Mouse (Mus musculus) neural tube, embryonic 15.5 days (tissue): ENCODE data around the gene 1700109H08Rik. TPM values are rescaled to one million over a fixed set of nuclear protein-coding genes. Genes with fewer than 3 reads are reported as not detected.
A peak's percentile ranks its signal among the peaks of the same experiment; 100 is the strongest.

ENCODE experiments used
- ATAC-seq: fragments of 200-750 bp; cut with Nextera tagmentation; 2 replicates; pipeline ENCODE4 v1.8.0; 2017; ENCODE audit warnings: mild to moderate bottlenecking, moderate TSS enrichment, moderate library complexity; ENCODE audit not compliant: low FRiP score
- H3K27ac ChIP-seq: fragments of 300-500 bp; sonication (generic); replicated peaks from 2 replicates; pipeline ENCODE4 v1.5.1; 2015; ENCODE audit warnings: mild to moderate bottlenecking, inconsistent platforms
- H3K27me3 ChIP-seq: fragments of 300-500 bp; sonication (generic); replicated peaks from 2 replicates; pipeline ENCODE4 v1.6.1; 2015; ENCODE audit warnings: inconsistent platforms
- H3K36me3 ChIP-seq: fragments of 300-500 bp; sonication (generic); 2 replicates; pipeline ENCODE4 v1.6.1; 2015; ENCODE audit warnings: inconsistent platforms
- H3K4me1 ChIP-seq: fragments of 300-500 bp; sonication (generic); 2 replicates; pipeline ENCODE4 v1.6.1; 2015; ENCODE audit warnings: inconsistent platforms
- H3K4me2 ChIP-seq: fragments of 300-500 bp; sonication (generic); 2 replicates; pipeline ENCODE4 v1.6.1; 2015; ENCODE audit warnings: inconsistent platforms, mild to moderate bottlenecking, moderate library complexity
- H3K4me3 ChIP-seq: fragments of 300-500 bp; sonication (generic); replicated peaks from 2 replicates; pipeline ENCODE4 v1.5.1; 2015; ENCODE audit warnings: mild to moderate bottlenecking, inconsistent platforms
- H3K9ac ChIP-seq: fragments of 300-500 bp; sonication (generic); replicated peaks from 2 replicates; pipeline ENCODE4 v1.6.1; 2015; ENCODE audit warnings: mild to moderate bottlenecking, inconsistent platforms
- H3K9me3 ChIP-seq: fragments of 300-500 bp; sonication (generic); replicated peaks from 2 replicates; pipeline ENCODE4 v1.6.1; 2016; ENCODE audit warnings: inconsistent platforms
- WGBS: fragments of 180-500 bp; shearing (Covaris S2); methylation state at CpG from one replicate; pipeline ENCODE4 v1.1.7; 2015; ENCODE audit warnings: mixed read lengths; 5-methylcytosine and 5-hydroxymethylcytosine counted together
- polyA plus RNA-seq: library from polyadenylated mRNA; unstranded; fragments of >200 nt; fragmentation: Nextera tagmentation; extraction: Ambion mirVana; gene quantifications from 2 replicates; pipeline ENCODE4 v1.2.1, GENCODE M21; 2015

1700109H08Rik gene
- polyA plus RNA-seq, 1 experiment from 2014 or later = 2.4 TPM

- 88% methylated on average over 1 of the region's 1 CpGs for WGBS
Observed at GRCm38 (mm10) chr5:3546226-3546625, 25.1 kb upstream of the 1700109H08Rik start.

GRCm38 (mm10) chr5:3551481-3551880 is 19.9 kb upstream of the 1700109H08Rik start:
- ATAC-seq = no peak
- Histone ChIP-seq H3K4me1 (no peaks in the 10 kb centered on the region), H3K4me2 (no peak overlapping the region), H3K4me3 (no peak overlapping the region), H3K36me3 (peaks cover 19% of the 10 kb centered on the region), H3K9ac (no peak overlapping the region), H3K27ac (no peak overlapping the region), H3K27me3 (no peaks in the 10 kb centered on the region), H3K9me3 (no peaks in the 10 kb centered on the region)
- 95% methylated on average over 1 of the region's 1 CpGs for WGBS

More at GRCm38 (mm10) chr5:3546226-3546625, 25.1 kb upstream of the 1700109H08Rik start:
- 0 out of 2 replicates have a peak overlapping the region, but pooled peaks have one; percentile 4 for H3K9ac ChIP-seq
- no peaks in the 10 kb centered on the region for H3K27me3 ChIP-seq
- H3K36me3 ChIP-seq = 0 out of 2 replicates have a peak, but pooled peaks cover 4% of the 10 kb centered on the region
- H3K4me3 ChIP-seq = no peak overlapping the region
- H3K27ac ChIP-seq = no peak overlapping the region
- no peaks in the 10 kb centered on the region for H3K9me3 ChIP-seq
- no peak for ATAC-seq
- no peak overlapping the region for H3K4me2 ChIP-seq
- peaks cover 19% of the 10 kb centered on the region for H3K4me1 ChIP-seq

- H3K4me1 ChIP-seq = no peaks in the 10 kb centered on the region
- no peak overlapping the region for H3K27ac ChIP-seq
- H3K9me3 ChIP-seq = no peaks in the 10 kb centered on the region
- no peak overlapping the region for H3K4me3 ChIP-seq
- H3K27me3 ChIP-seq = no peaks in the 10 kb centered on the region
- H3K9ac ChIP-seq = no peak overlapping the region
- no peak for ATAC-seq
- H3K4me2 ChIP-seq = no peak overlapping the region
- 94% methylated on average over 2 of the region's 2 CpGs for WGBS
- peaks cover 25% of the 10 kb centered on the region for H3K36me3 ChIP-seq
Observed at GRCm38 (mm10) chr5:3554198-3554597, 17.2 kb upstream of the 1700109H08Rik start.

- Histone ChIP-seq H3K9me3 (no peaks in the 10 kb centered on the region; the same call in 1 of the 2 replicates), H3K4me1 (no peaks in the 10 kb centered on the region), H3K36me3 (peaks cover 91% of the 10 kb centered on the region), H3K27ac (no peak overlapping the region), H3K4me3 (no peak overlapping the region), H3K27me3 (no peaks in the 10 kb centered on the region), H3K4me2 (no peak overlapping the region), H3K9ac (no peak overlapping the region)
- ATAC-seq = no peak
- 100% methylated on average over 2 of the region's 2 CpGs for WGBS
Observed at GRCm38 (mm10) chr5:3574825-3575224, 3.5 kb downstream of the 1700109H08Rik start.

GRCm38 (mm10) chr5:3577939-3578338 is 6.6 kb downstream of the 1700109H08Rik start:
- Histone ChIP-seq H3K4me2 (no peak overlapping the region), H3K27me3 (no peaks in the 10 kb centered on the region), H3K9me3 (no peaks in the 10 kb centered on the region; the same call in 1 of the 2 replicates), H3K4me1 (no peaks in the 10 kb centered on the region), H3K4me3 (no peak overlapping the region), H3K9ac (no peak overlapping the region), H3K27ac (no peak overlapping the region), H3K36me3 (peaks cover 89% of the 10 kb centered on the region)
- ATAC-seq = no peak
- WGBS = 90% methylated on average over 2 of the region's 2 CpGs

- ATAC-seq = no peak
Observed at GRCm38 (mm10) chr5:3579066-3579465, 7.7 kb downstream of the 1700109H08Rik start.

GRCm38 (mm10) chr5:3595693-3596398 is 24.5 kb downstream of the 1700109H08Rik start, which contains the start of gene Pex1:
Pex1 (plus strand) TSS chr5:3596066.
- Histone ChIP-seq H3K9me3 (no peaks in the 10 kb centered on the region), H3K27me3 (no peaks in the 10 kb centered on the region), H3K4me1 (peaks cover 30% of the 10 kb centered on the region), H3K9ac (peak within 1 kb of the TSS; percentile 88), H3K36me3 (peaks cover 15% of the 10 kb centered on the region), H3K4me3 (peak within 1 kb of the TSS; percentile 93), H3K27ac (peak within 1 kb of the TSS; percentile 90), H3K4me2 (peak within 1 kb of the TSS; percentile 87)
- WGBS = under 1% methylated on average over 50 of the region's 50 CpGs
- peak; percentile 98 for ATAC-seq

More at GRCm38 (mm10) chr5:3579066-3579465, 7.7 kb downstream of the 1700109H08Rik start:
- no peak overlapping the region for H3K4me3 ChIP-seq
- no peaks in the 10 kb centered on the region; the same call in 1 of the 2 replicates for H3K9me3 ChIP-seq
- no peak overlapping the region for H3K27ac ChIP-seq
- 96% methylated on average over 7 of the region's 7 CpGs for WGBS
- no peak overlapping the region for H3K4me2 ChIP-seq
- H3K27me3 ChIP-seq = no peaks in the 10 kb centered on the region
- no peak overlapping the region for H3K9ac ChIP-seq
- H3K4me1 ChIP-seq = no peaks in the 10 kb centered on the region
- H3K36me3 ChIP-seq = peaks cover 87% of the 10 kb centered on the region

- WGBS = under 1% methylated on average over 31 of the region's 31 CpGs
- peaks cover 12% of the 10 kb centered on the region for H3K36me3 ChIP-seq
- peak within 1 kb of the TSS; percentile 90 for H3K27ac ChIP-seq
- H3K9ac ChIP-seq = peak within 1 kb of the TSS; percentile 88
- H3K4me2 ChIP-seq = peak within 1 kb of the TSS; percentile 87
- H3K4me1 ChIP-seq = peaks cover 30% of the 10 kb centered on the region
- H3K4me3 ChIP-seq = peak within 1 kb of the TSS; percentile 93
- no peaks in the 10 kb centered on the region for H3K27me3 ChIP-seq
- ATAC-seq = peak; percentile 88
- H3K9me3 ChIP-seq = no peaks in the 10 kb centered on the region
Observed at GRCm38 (mm10) chr5:3596399-3596766, 25.0 kb downstream of the 1700109H08Rik start, which contains the start of gene Rbm48. Rbm48 (minus strand) TSS chr5:3596585.

GRCm38 (mm10) chr5:3597171-3597570 is 25.8 kb downstream of the 1700109H08Rik start:
- no peaks in the 10 kb centered on the region for H3K9me3 ChIP-seq
- no peak overlapping the region for H3K9ac ChIP-seq

GRCm38 (mm10) chr5:3598766-3599165 is 27.4 kb downstream of the 1700109H08Rik start:
- Histone ChIP-seq H3K36me3 (peaks cover 3% of the 10 kb centered on the region; the same call in 1 of the 2 replicates), H3K27me3 (no peaks in the 10 kb centered on the region), H3K4me2 (no peak overlapping the region), H3K9me3 (no peaks in the 10 kb centered on the region), H3K4me3 (no peak overlapping the region), H3K9ac (no peak overlapping the region), H3K27ac (no peak overlapping the region), H3K4me1 (peaks cover 26% of the 10 kb centered on the region)
- WGBS = 90% methylated on average over 5 of the region's 5 CpGs
- no peak for ATAC-seq

More at GRCm38 (mm10) chr5:3597171-3597570, 25.8 kb downstream of the 1700109H08Rik start:
- Histone ChIP-seq H3K36me3 (0 out of 2 replicates have a peak, but pooled peaks cover 4% of the 10 kb centered on the region), H3K27ac (no peak overlapping the region), H3K27me3 (no peaks in the 10 kb centered on the region), H3K4me3 (peak overlapping the region; percentile 93), H3K4me2 (peak overlapping the region; percentile 87), H3K4me1 (peaks cover 30% of the 10 kb centered on the region)
- no peak for ATAC-seq

GRCm38 (mm10) chr5:3600298-3600697 is 28.9 kb downstream of the 1700109H08Rik start:
- no peaks in the 10 kb centered on the region for H3K9me3 ChIP-seq
- no peak for ATAC-seq
- no peak overlapping the region for H3K27ac ChIP-seq
- H3K4me3 ChIP-seq = no peak overlapping the region
- H3K4me2 ChIP-seq = no peak overlapping the region
- peaks cover 11% of the 10 kb centered on the region for H3K4me1 ChIP-seq
- H3K27me3 ChIP-seq = no peaks in the 10 kb centered on the region
- peaks cover 15% of the 10 kb centered on the region for H3K36me3 ChIP-seq
- 86% methylated on average over 1 of the region's 1 CpGs for WGBS
- H3K9ac ChIP-seq = no peak overlapping the region

- H3K4me1 ChIP-seq = peaks cover 8% of the 10 kb centered on the region
- 91% methylated on average over 3 of the region's 3 CpGs for WGBS
- H3K9me3 ChIP-seq = no peaks in the 10 kb centered on the region
- no peak for ATAC-seq
- no peak overlapping the region for H3K4me3 ChIP-seq
- no peak overlapping the region for H3K27ac ChIP-seq
- H3K4me2 ChIP-seq = no peak overlapping the region
- no peak overlapping the region for H3K9ac ChIP-seq
- H3K36me3 ChIP-seq = peaks cover 20% of the 10 kb centered on the region
- H3K27me3 ChIP-seq = no peaks in the 10 kb centered on the region
Observed at GRCm38 (mm10) chr5:3600790-3601189, 29.4 kb downstream of the 1700109H08Rik start.
